Mouse (Mus musculus) NIH3T3 (cell line): Measurements from ENCODE around the gene Spen.

Experiments
- DNase-seq: peaks from one replicate; pipeline ENCODE4 v3.0.0-alpha.2; 2012; ENCODE audit warnings: low read depth

Gene Spen

GRCm38 (mm10) chr4:141420886-141421285 lies 117.5 kb downstream of the Spen start:
- no peak for DNase-seq

GRCm38 (mm10) chr4:141420192-141420829 lies 118.1 kb downstream of the Spen start, which contains the start of gene Hspb7:
Gene Hspb7, plus strand, starts transcription at chr4:141420779.
- DNase-seq = no peak

GRCm38 (mm10) chr4:141419398-141420191 lies 118.8 kb downstream of the Spen start:
- DNase-seq = no peak
